In the genomic region with DNA sequence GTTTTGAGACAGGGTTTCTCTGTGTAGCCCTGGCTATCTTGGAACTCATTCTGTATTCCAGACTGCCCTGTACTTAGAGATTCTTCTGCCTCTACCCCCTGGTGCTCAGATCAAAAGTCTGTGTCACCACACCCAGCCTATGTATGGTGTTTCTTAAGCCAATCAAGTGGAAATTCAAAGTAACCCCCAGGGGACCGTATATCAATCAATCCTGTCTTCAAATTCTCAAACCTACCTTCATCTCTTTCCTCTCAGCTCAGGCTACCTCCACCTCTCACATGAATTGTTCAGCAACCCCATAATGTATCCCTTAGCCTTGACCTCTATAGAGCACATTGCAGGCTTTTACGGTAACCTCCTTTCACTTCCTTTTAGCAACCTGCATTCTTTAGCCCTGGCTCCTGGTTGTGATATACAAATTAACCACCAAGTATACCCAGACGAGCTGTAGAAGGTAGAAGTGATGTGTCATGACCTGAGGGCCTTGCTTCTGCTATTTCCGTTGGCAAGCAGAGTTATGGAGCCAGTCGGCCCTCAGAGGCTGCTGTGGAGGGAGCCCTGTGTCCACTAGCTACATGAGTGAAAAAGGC, we compare ENCODE assay signal across 23 mouse cellular contexts. TPM values are rescaled to one million over a fixed set of nuclear protein-coding genes. Genes with fewer than 3 reads are reported as not detected.
DNase-seq lines count a peak whose midpoint lies in the region; ATAC-seq lines count a peak whose summit lies in the region.
"Had no signal": no experiment of that assay in that cellular context is flagged by ENCODE, and none has a peak within 500 bp of the region (broad histone marks: within the 10 kb centered on the region; RNA-seq: fewer than 3 reads in every experiment).

No protein-coding gene starts in this region.

- H3K27ac ChIP-seq in forebrain, embryonic 15.5 days (replicated peaks): no peak overlapping the region
- no peak overlapping the region for H3K27ac ChIP-seq in kidney, embryonic 16.5 days (ENCODE audit: low read length)
- H3K27ac ChIP-seq: embryonic facial prominence, embryonic 13.5 days; forebrain, embryonic 12.5 days; heart, embryonic 10.5 days; hindbrain, embryonic 14.5 days; intestine, embryonic 15.5 days had no signal

- no peaks in the 10 kb centered on the region for H3K9me3 ChIP-seq in forebrain, embryonic 15.5 days
- no peaks in the 10 kb centered on the region for H3K9me3 ChIP-seq in kidney, embryonic 16.5 days (ENCODE audit: low read length)
- H3K9me3 ChIP-seq: embryonic facial prominence, embryonic 13.5 days; forebrain, embryonic 12.5 days; G1E; heart, embryonic 10.5 days; intestine, embryonic 15.5 days had no signal

- peak; percentile 65 for ATAC-seq in megakaryocyte, adult 5-6 weeks (ENCODE audit: poor library complexity, severe bottlenecking)
- no peak for ATAC-seq in forebrain, embryonic 15.5 days (replicated peaks)
- ATAC-seq in kidney, embryonic 16.5 days (ENCODE audit: low FRiP score, low TSS enrichment): no peak
- ATAC-seq: forebrain, postnatal 0 days; intestine, embryonic 15.5 days had no signal

- H3K4me3 ChIP-seq in forebrain, embryonic 15.5 days: no peak overlapping the region
- no peak overlapping the region for H3K4me3 ChIP-seq in kidney, embryonic 16.5 days (ENCODE audit: low read length)
- H3K4me3 ChIP-seq: embryonic facial prominence, embryonic 13.5 days; forebrain, embryonic 12.5 days; heart, embryonic 10.5 days; intestine, embryonic 15.5 days had no signal

- H3K4me1 ChIP-seq in forebrain, embryonic 15.5 days: no peaks in the 10 kb centered on the region
- no peaks in the 10 kb centered on the region for H3K4me1 ChIP-seq in kidney, embryonic 16.5 days (ENCODE audit: insufficient read depth, low read length)
- H3K4me1 ChIP-seq: embryonic facial prominence, embryonic 13.5 days; forebrain, embryonic 12.5 days; heart, embryonic 10.5 days; intestine, embryonic 15.5 days had no signal

- no peaks in the 10 kb centered on the region for H3K36me3 ChIP-seq in splenic B cell, adult 2 months (ENCODE audit: control insufficient read depth, insufficient read depth, low read length, poor library complexity, severe bottlenecking)
- H3K36me3 ChIP-seq in forebrain, embryonic 15.5 days: no peaks in the 10 kb centered on the region
- no peaks in the 10 kb centered on the region for H3K36me3 ChIP-seq in kidney, embryonic 16.5 days (ENCODE audit: insufficient read depth, low read length)
- H3K36me3 ChIP-seq: embryonic facial prominence, embryonic 13.5 days; forebrain, embryonic 12.5 days; G1E; heart, embryonic 10.5 days; intestine, embryonic 15.5 days had no signal

- 70% methylated on average over 5 of the region's 5 CpGs for WGBS in forebrain, embryonic 15.5 days
- 52% methylated on average over 5 of the region's 5 CpGs for WGBS in kidney, embryonic 16.5 days

- H3K27me3 ChIP-seq in splenic B cell, adult 2 months (ENCODE audit: control insufficient read depth, insufficient read depth, low read length, poor library complexity, severe bottlenecking): no peaks in the 10 kb centered on the region
- no peaks in the 10 kb centered on the region for H3K27me3 ChIP-seq in forebrain, embryonic 15.5 days
- peaks cover 4% of the 10 kb centered on the region; the same call in 1 of the 2 replicates for H3K27me3 ChIP-seq in kidney, embryonic 16.5 days (ENCODE audit: insufficient read depth, low read length)
- H3K27me3 ChIP-seq: intestine, embryonic 15.5 days had no signal

- no peak overlapping the region for H3K9ac ChIP-seq in forebrain, embryonic 15.5 days (replicated peaks)
- H3K9ac ChIP-seq in kidney, embryonic 16.5 days (replicated peaks; ENCODE audit: low read length): no peak overlapping the region
- H3K9ac ChIP-seq: embryonic facial prominence, embryonic 13.5 days; forebrain, embryonic 12.5 days; forebrain, postnatal 0 days; hindbrain, embryonic 14.5 days; intestine, embryonic 15.5 days had no signal

- DNase-seq in spleen, postnatal 36 days (ENCODE audit: low spot score in 2 of 2): peak; percentile 30 to 34
- no peak for DNase-seq in spleen, postnatal 10 days (ENCODE audit: low spot score in 2 of 2)
- peak; percentile 79 for DNase-seq in ZHBTc4 (ENCODE audit: low read depth, low spot score)
- peak; percentile 55 for DNase-seq in splenic B cell, adult 2 months (ENCODE audit: low read depth, low spot score)
- no peak for DNase-seq in thymus, postnatal 36 days
- DNase-seq: adrenal gland, adult 2 months; adrenal gland, postnatal 25 days; cerebellum, adult 9-10 months; cerebellum, postnatal 25 days; forebrain, postnatal 0 days; gastrocnemius, postnatal 25 days; heart, adult 11 months; heart, postnatal 10 days; heart, postnatal 4 days had no signal

- no peak overlapping the region for H3K4me2 ChIP-seq in forebrain, embryonic 15.5 days (replicated peaks)
- no peak overlapping the region for H3K4me2 ChIP-seq in kidney, embryonic 16.5 days (replicated peaks; ENCODE audit: low read depth, low read length)
- H3K4me2 ChIP-seq: embryonic facial prominence, embryonic 13.5 days; forebrain, embryonic 12.5 days; hindbrain, embryonic 14.5 days; intestine, embryonic 15.5 days had no signal

RNA-seq across cellular contexts. Expression of gene Ap1s2, which starts 9.3 kb away (rescaled TPM):
- total RNA-seq in megakaryocyte, adult 5-6 weeks (2015): 353 and 406 TPM in 2 replicates
- 207 and 221 TPM in 2 replicates for total RNA-seq in megakaryocyte, adult 5-6 weeks (2017)
- polyA plus RNA-seq in forebrain, embryonic 15.5 days (2015; fragmentation: Nextera tagmentation; extraction: Ambion mirVana): 115 and 121 TPM in 2 replicates
- polyA plus RNA-seq in kidney, embryonic 16.5 days (2015; fragmentation: Nextera tagmentation; extraction: Ambion mirVana): 19.8 and 22.3 TPM in 2 replicates

RNA-seq across cellular contexts. Expression of gene Zrsr2, which starts 58.9 kb away (rescaled TPM):
- 25.4 and 30.4 TPM in 2 replicates for total RNA-seq in megakaryocyte, adult 5-6 weeks (2015)
- total RNA-seq in megakaryocyte, adult 5-6 weeks (2017): 22.5 and 37.1 TPM in 2 replicates
- polyA plus RNA-seq in forebrain, embryonic 15.5 days (2015; fragmentation: Nextera tagmentation; extraction: Ambion mirVana): 55.8 and 57.2 TPM in 2 replicates
- 49.1 and 59.8 TPM in 2 replicates for polyA plus RNA-seq in kidney, embryonic 16.5 days (2015; fragmentation: Nextera tagmentation; extraction: Ambion mirVana)

Comparison
In these comparisons a context has a peak if more than half of its experiments do, and no peak if none do; other contexts are left out.
1. DNase-seq: peak in spleen, postnatal 36 days (2 of 2), ZHBTc4 (single experiment) and splenic B cell, adult 2 months (single experiment); none in spleen, postnatal 10 days (0 of 2) and thymus, postnatal 36 days (0 of 2).